Mouse (Mus musculus): Measurements from ENCODE around the gene St5. TPM values are rescaled to one million over a fixed set of nuclear protein-coding genes. Genes with fewer than 3 reads are reported as not detected.

Gene St5
- polyA plus RNA-seq, 1 experiment, result 113 TPM

GRCm38 (mm10) chr7:109723697-109724096, 20.3 kb upstream of the St5 start, which contains the start of gene BC051019:
Gene BC051019, minus strand, starts transcription at chr7:109723850.
- no peak within 1 kb of the TSS for H3K27ac ChIP-seq (ENCODE audit: insufficient read depth, low read length)
- H3K4me1 ChIP-seq (ENCODE audit: control insufficient read depth, insufficient read depth, low read length), result peaks cover 3% of the 10 kb centered on the region
- TF ChIP-seq POLR2A (IDR thresholded peaks at IDR 0.05; ENCODE audit: low read depth, low read length) (no peak), CTCF (IDR thresholded peaks at IDR 0.05; ENCODE audit: borderline replicate concordance, insufficient read depth, low read length) (no peak)
- H3K4me3 ChIP-seq (ENCODE audit: insufficient read depth, low read length), result no peak within 1 kb of the TSS

- Histone ChIP-seq H3K4me3 (ENCODE audit: insufficient read depth, low read length) (no peak overlapping the region), H3K4me1 (ENCODE audit: control insufficient read depth, insufficient read depth, low read length) (peaks cover 3% of the 10 kb centered on the region), H3K27ac (ENCODE audit: insufficient read depth, low read length) (no peak overlapping the region)
- no peak for TF ChIP-seq CTCF (IDR thresholded peaks at IDR 0.05; ENCODE audit: borderline replicate concordance, insufficient read depth, low read length)
- TF ChIP-seq POLR2A (IDR thresholded peaks at IDR 0.05; ENCODE audit: low read depth, low read length), result no peak
Observed at GRCm38 (mm10) chr7:109723114-109723513, 19.7 kb upstream of the St5 start.

GRCm38 (mm10) chr7:109722618-109723017, 19.2 kb upstream of the St5 start:
- H3K4me1 ChIP-seq (ENCODE audit: control insufficient read depth, insufficient read depth, low read length), result peaks cover 3% of the 10 kb centered on the region
- H3K27ac ChIP-seq (ENCODE audit: insufficient read depth, low read length), result no peak overlapping the region
- TF ChIP-seq CTCF (IDR thresholded peaks at IDR 0.05; ENCODE audit: borderline replicate concordance, insufficient read depth, low read length) (no peak), POLR2A (IDR thresholded peaks at IDR 0.05; ENCODE audit: low read depth, low read length) (no peak)
- no peak overlapping the region for H3K4me3 ChIP-seq (ENCODE audit: insufficient read depth, low read length)

DNA sequence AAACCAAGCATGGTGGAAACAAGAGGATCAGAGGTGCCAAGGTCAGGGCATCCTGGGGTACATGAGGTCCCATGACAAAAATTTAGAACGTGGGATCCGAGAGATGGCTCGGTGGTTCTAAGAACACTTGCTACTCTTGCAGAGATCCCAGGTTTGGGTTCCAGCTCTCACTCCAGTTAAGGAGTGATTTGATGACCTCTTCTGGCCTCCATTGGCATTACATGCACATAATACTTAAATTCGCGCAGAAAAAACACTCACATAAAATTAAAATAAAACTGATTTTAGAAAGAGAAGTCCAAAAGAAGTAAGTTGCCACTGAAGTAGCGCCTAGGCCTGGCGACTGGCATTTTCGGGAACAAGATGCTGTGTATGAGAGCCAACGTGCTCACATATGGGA, 15.9 kb upstream of the St5 start:
- no peak for TF ChIP-seq POLR2A (IDR thresholded peaks at IDR 0.05; ENCODE audit: low read depth, low read length)
- TF ChIP-seq CTCF (IDR thresholded peaks at IDR 0.05; ENCODE audit: borderline replicate concordance, insufficient read depth, low read length), result no peak
- no peak overlapping the region for H3K27ac ChIP-seq (ENCODE audit: insufficient read depth, low read length)
- no peaks in the 10 kb centered on the region for H3K4me1 ChIP-seq (ENCODE audit: control insufficient read depth, insufficient read depth, low read length)
- H3K4me3 ChIP-seq (ENCODE audit: insufficient read depth, low read length), result no peak overlapping the region

DNA sequence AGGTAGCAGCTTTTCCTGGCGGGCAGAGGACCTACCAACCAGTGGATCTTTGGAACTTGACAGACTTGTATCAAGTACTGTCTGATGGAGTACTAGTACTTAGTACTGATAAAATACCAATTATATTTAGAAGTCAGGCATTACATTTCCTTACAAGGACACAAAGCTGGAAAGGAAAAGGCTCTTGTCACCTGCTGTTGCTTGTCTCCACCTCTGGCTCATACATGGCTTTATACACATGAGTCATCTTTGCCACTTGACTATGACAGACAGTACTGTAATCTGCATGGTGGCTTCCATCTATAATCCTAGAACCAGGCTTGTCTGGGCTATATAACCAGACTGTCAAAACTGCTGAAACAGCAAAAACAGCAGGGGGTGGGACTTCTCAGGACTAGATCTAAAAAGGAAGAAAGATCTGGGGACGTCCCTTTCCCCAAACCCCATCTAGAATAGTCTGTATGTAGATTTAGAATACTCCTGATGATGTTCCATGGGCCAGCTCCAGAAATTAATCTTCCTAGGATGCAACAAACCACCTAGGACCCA, 10.1 kb upstream of the St5 start:
- Histone ChIP-seq H3K27ac (ENCODE audit: insufficient read depth, low read length) (no peak overlapping the region), H3K4me3 (ENCODE audit: insufficient read depth, low read length) (no peak overlapping the region), H3K4me1 (ENCODE audit: control insufficient read depth, insufficient read depth, low read length) (peaks cover 6% of the 10 kb centered on the region)
- TF ChIP-seq CTCF (IDR thresholded peaks at IDR 0.05; ENCODE audit: borderline replicate concordance, insufficient read depth, low read length) (no peak), POLR2A (IDR thresholded peaks at IDR 0.05; ENCODE audit: low read depth, low read length) (no peak)

DNA sequence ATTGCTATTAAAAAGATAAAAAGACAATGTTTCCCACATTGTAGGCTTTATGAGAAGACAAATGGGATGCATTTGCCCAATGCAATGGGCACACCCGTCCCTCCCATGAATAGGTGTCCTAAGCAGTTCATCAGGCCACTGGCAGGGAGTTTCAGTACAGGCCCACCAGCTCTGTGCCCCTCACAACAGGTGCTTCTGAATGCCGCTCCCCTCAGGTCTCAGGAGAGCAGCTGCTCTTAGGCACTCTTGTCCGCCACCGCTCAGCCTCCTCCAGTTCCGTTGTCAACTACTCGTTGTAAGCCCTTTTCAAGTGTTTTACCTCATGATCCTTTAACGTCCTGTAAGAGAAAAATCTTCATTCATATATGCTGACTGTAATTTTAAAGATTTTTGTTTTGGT, 8.8 kb upstream of the St5 start:
- no peak for TF ChIP-seq POLR2A (IDR thresholded peaks at IDR 0.05; ENCODE audit: low read depth, low read length)
- TF ChIP-seq CTCF (IDR thresholded peaks at IDR 0.05; ENCODE audit: borderline replicate concordance, insufficient read depth, low read length), result no peak
- Histone ChIP-seq H3K4me3 (ENCODE audit: insufficient read depth, low read length) (no peak overlapping the region), H3K27ac (ENCODE audit: insufficient read depth, low read length) (no peak overlapping the region), H3K4me1 (ENCODE audit: control insufficient read depth, insufficient read depth, low read length) (peaks cover 12% of the 10 kb centered on the region)

DNA sequence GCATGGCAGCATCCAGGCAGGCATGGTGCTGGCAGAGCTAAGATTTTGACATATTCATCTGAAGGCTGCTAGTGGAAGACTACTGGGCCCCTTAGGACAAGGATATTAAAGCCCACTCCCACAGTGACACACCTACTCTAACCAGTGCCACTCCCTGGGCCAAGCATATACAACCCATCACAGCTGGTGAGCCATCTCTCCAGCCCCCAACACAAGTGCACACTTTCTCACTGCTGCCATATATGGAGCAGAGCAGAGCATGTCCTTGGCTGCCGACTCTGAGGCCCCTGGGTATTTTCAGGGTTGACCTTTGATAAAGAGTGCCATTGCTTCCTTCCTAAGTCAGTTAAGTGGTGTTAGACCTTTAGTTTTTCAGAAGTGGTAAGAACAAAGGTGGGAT, 6.7 kb upstream of the St5 start:
- H3K4me3 ChIP-seq (ENCODE audit: insufficient read depth, low read length), result no peak overlapping the region
- H3K27ac ChIP-seq (ENCODE audit: insufficient read depth, low read length), result no peak overlapping the region
- TF ChIP-seq POLR2A (IDR thresholded peaks at IDR 0.05; ENCODE audit: low read depth, low read length) (no peak), CTCF (IDR thresholded peaks at IDR 0.05; ENCODE audit: borderline replicate concordance, insufficient read depth, low read length) (no peak)
- peaks cover 15% of the 10 kb centered on the region for H3K4me1 ChIP-seq (ENCODE audit: control insufficient read depth, insufficient read depth, low read length)

DNA sequence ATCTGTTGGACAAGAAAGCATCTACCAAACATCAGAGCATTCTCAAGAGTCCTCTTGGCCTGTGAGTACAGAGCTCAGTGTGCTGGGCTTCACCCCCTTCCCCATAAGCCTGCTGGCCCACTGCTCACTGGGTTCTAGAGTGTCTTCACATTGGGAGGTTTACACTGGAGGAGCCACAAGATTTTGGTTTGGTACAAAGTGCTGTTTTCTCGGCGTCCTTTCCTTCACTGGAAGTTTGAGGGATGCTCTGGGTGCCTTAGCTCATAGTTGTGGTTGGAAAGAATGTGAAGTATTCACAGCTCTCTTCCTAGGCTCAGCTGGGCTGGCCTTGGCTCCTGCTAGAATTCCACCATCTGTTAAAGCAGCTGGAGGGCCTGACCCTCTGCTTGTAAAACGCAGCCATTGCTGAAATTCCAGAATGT, 5.6 kb upstream of the St5 start:
- H3K27ac ChIP-seq (ENCODE audit: insufficient read depth, low read length), result peak overlapping the region; percentile 80

GRCm38 (mm10) chr7:109707023-109707785, 3.8 kb upstream of the St5 start:
- peak; percentile 31; the same call in 1 of the 2 replicates for TF ChIP-seq CTCF (IDR thresholded peaks at IDR 0.05; ENCODE audit: borderline replicate concordance, insufficient read depth, low read length)
- TF ChIP-seq POLR2A (IDR thresholded peaks at IDR 0.05; ENCODE audit: low read depth, low read length), result no peak
- no peak overlapping the region for H3K4me3 ChIP-seq (ENCODE audit: insufficient read depth, low read length)
- H3K27ac ChIP-seq (ENCODE audit: insufficient read depth, low read length), result no peak overlapping the region
- peaks cover 15% of the 10 kb centered on the region for H3K4me1 ChIP-seq (ENCODE audit: control insufficient read depth, insufficient read depth, low read length)

More for the DNA sequence above, 5.6 kb upstream of the St5 start:
- peaks cover 15% of the 10 kb centered on the region for H3K4me1 ChIP-seq (ENCODE audit: control insufficient read depth, insufficient read depth, low read length)
- TF ChIP-seq POLR2A (IDR thresholded peaks at IDR 0.05; ENCODE audit: low read depth, low read length) (no peak), CTCF (IDR thresholded peaks at IDR 0.05; ENCODE audit: borderline replicate concordance, insufficient read depth, low read length) (no peak)
- no peak overlapping the region for H3K4me3 ChIP-seq (ENCODE audit: insufficient read depth, low read length)

- TF ChIP-seq CTCF (IDR thresholded peaks at IDR 0.05; ENCODE audit: borderline replicate concordance, insufficient read depth, low read length), result no peak
- no peak for TF ChIP-seq POLR2A (IDR thresholded peaks at IDR 0.05; ENCODE audit: low read depth, low read length)
- peaks cover 14% of the 10 kb centered on the region for H3K4me1 ChIP-seq (ENCODE audit: control insufficient read depth, insufficient read depth, low read length)
- H3K27ac ChIP-seq (ENCODE audit: insufficient read depth, low read length), result no peak overlapping the region
- H3K4me3 ChIP-seq (ENCODE audit: insufficient read depth, low read length), result peak overlapping the region; percentile 54
Observed at GRCm38 (mm10) chr7:109704461-109704860, 1.1 kb upstream of the St5 start.
